Comparison of ENCODE assay signal across 8 mouse cellular contexts in the genomic region with DNA sequence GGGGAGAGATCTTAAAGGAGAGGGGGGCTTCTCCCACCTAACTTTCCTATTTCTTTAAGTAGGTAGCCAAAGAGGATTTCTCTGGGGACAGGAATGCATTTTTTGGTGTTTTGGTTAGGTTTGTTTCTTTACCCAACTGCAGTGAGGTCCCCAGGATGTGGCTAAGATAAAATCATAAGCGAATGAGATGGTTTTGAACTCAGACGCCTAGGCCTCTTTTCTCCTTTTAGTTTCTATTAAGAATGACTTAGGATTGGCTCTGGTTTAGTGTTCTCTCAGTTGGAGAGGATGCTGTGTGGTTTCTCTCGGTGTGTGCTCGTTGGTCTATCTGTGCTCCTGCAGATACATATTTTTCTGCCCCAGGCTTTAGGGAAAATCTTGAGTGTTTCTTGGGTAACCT. TPM values are rescaled to one million over a fixed set of nuclear protein-coding genes. Genes with fewer than 3 reads are reported as not detected.
DNase-seq lines count a peak whose midpoint lies in the region; ATAC-seq and TF ChIP-seq lines count a peak whose summit lies in the region.

No protein-coding gene starts in this region.

- no peak for ATAC-seq in kidney, embryonic 14.5 days (ENCODE audit: low FRiP score, low TSS enrichment)
- no peak for ATAC-seq in hindbrain, embryonic 15.5 days (ENCODE audit: low FRiP score, low read depth)
- ATAC-seq in midbrain, embryonic 15.5 days (replicated peaks) = no peak

- H3K4me3 ChIP-seq in kidney, embryonic 14.5 days (ENCODE audit: low read length) = peak overlapping the region; percentile 74
- peak overlapping the region; percentile 81 to 95 for H3K4me3 ChIP-seq in MEL (ENCODE audit: control insufficient read depth in 1 of 2, insufficient read depth in 1 of 2, low read depth in 2 of 2, low read length in 2 of 2)
- H3K4me3 ChIP-seq in hindbrain, embryonic 15.5 days = peak overlapping the region; percentile 94
- peak overlapping the region; percentile 77 for H3K4me3 ChIP-seq in midbrain, embryonic 15.5 days

- WGBS in kidney, embryonic 14.5 days = 22% methylated on average over 4 of the region's 4 CpGs
- WGBS in hindbrain, embryonic 15.5 days = 19% methylated on average over 4 of the region's 4 CpGs
- 15% methylated on average over 4 of the region's 4 CpGs for WGBS in midbrain, embryonic 15.5 days

- H3K79me2 ChIP-seq in MEL (ENCODE audit: control insufficient read depth, insufficient read depth, low read length, poor library complexity) = peaks cover 34% of the 10 kb centered on the region

- H3K9me3 ChIP-seq in kidney, embryonic 14.5 days (ENCODE audit: control insufficient read depth, low read length) = no peaks in the 10 kb centered on the region
- H3K9me3 ChIP-seq in MEL (replicated peaks; ENCODE audit: insufficient read depth, low read length) = no peaks in the 10 kb centered on the region
- H3K9me3 ChIP-seq in hindbrain, embryonic 15.5 days = no peaks in the 10 kb centered on the region
- H3K9me3 ChIP-seq in midbrain, embryonic 15.5 days = no peaks in the 10 kb centered on the region

- TF ChIP-seq RAD21 in MEL (IDR thresholded peaks at IDR 0.05; ENCODE audit: low read depth, low read length) = no peak

- no peak; a peak in 1 of 4 replicates for TF ChIP-seq EP300 in MEL (IDR thresholded peaks at IDR 0.05; ENCODE audit: low read depth in 1 of 2, low read length in 2 of 2)

- H3K27ac ChIP-seq in kidney, embryonic 14.5 days (ENCODE audit: low read depth, low read length) = no peak overlapping the region
- peak overlapping the region; percentile 99 for H3K27ac ChIP-seq in MEL (ENCODE audit: control insufficient read depth, low read depth, low read length)
- H3K27ac ChIP-seq in hindbrain, embryonic 15.5 days (replicated peaks) = peak overlapping the region; percentile 98
- peak overlapping the region; percentile 93 for H3K27ac ChIP-seq in midbrain, embryonic 15.5 days

- peaks cover 26% of the 10 kb centered on the region for H3K4me1 ChIP-seq in kidney, embryonic 14.5 days (ENCODE audit: control insufficient read depth, insufficient read depth, low read length)
- H3K4me1 ChIP-seq in MEL (ENCODE audit: control insufficient read depth in 1 of 2, insufficient read depth in 2 of 2, low read length in 2 of 2) = peaks cover 10 to 25% of the 10 kb centered on the region in 2 experiments
- H3K4me1 ChIP-seq in hindbrain, embryonic 15.5 days (replicated peaks) = peaks cover 54% of the 10 kb centered on the region
- peaks cover 51% of the 10 kb centered on the region for H3K4me1 ChIP-seq in midbrain, embryonic 15.5 days

- no peak for TF ChIP-seq POLR2A in MEL (IDR thresholded peaks at IDR 0.05; ENCODE audit: control insufficient read depth in 1 of 2, insufficient read depth in 1 of 2, low read depth in 1 of 2, low read length in 2 of 2, poor library complexity in 1 of 2)

- no peaks in the 10 kb centered on the region for H3K27me3 ChIP-seq in kidney, embryonic 14.5 days (ENCODE audit: control insufficient read depth, insufficient read depth, low read length)
- H3K27me3 ChIP-seq in MEL (ENCODE audit: control insufficient read depth in 1 of 2, insufficient read depth in 2 of 2, low read length in 2 of 2) = no peaks in the 10 kb centered on the region
- H3K27me3 ChIP-seq in hindbrain, embryonic 15.5 days = no peaks in the 10 kb centered on the region
- no peaks in the 10 kb centered on the region for H3K27me3 ChIP-seq in midbrain, embryonic 15.5 days (replicated peaks)

- H3K9ac ChIP-seq in kidney, embryonic 14.5 days (ENCODE audit: low read depth, low read length) = peak overlapping the region; percentile 85
- H3K9ac ChIP-seq in MEL (ENCODE audit: control insufficient read depth, low read depth, low read length, poor library complexity, severe bottlenecking) = peak overlapping the region; percentile 91
- H3K9ac ChIP-seq in hindbrain, embryonic 15.5 days = peak overlapping the region; percentile 93
- H3K9ac ChIP-seq in midbrain, embryonic 15.5 days = peak overlapping the region; percentile 69

- H3K4me2 ChIP-seq in kidney, embryonic 14.5 days (replicated peaks; ENCODE audit: low read depth, low read length) = peak overlapping the region; percentile 78
- H3K4me2 ChIP-seq in hindbrain, embryonic 15.5 days = peak overlapping the region; percentile 92
- H3K4me2 ChIP-seq in midbrain, embryonic 15.5 days = peak overlapping the region; percentile 74

- H3K36me3 ChIP-seq in kidney, embryonic 14.5 days (ENCODE audit: control insufficient read depth, insufficient read depth, low read length) = peaks cover 5% of the 10 kb centered on the region; the same call in 1 of the 2 replicates
- H3K36me3 ChIP-seq in MEL (ENCODE audit: control insufficient read depth in 1 of 2, insufficient read depth in 2 of 2, low read length in 2 of 2) = peaks cover 0 to 35% of the 10 kb centered on the region in 2 experiments; a peak in 2 of 4 replicates
- no peaks in the 10 kb centered on the region for H3K36me3 ChIP-seq in hindbrain, embryonic 15.5 days
- H3K36me3 ChIP-seq in midbrain, embryonic 15.5 days (replicated peaks) = no peaks in the 10 kb centered on the region

- DNase-seq in kidney, postnatal 36 days = no peak
- peak; percentile 74 for DNase-seq in MEL (ENCODE audit: low read depth, low spot score)
- DNase-seq in left cerebral cortex, adult 9 months (ENCODE audit: low spot score in 2 of 2) = no peak
- DNase-seq in cerebellum, adult 8-10 months = no peak
- no peak for DNase-seq in layer of hippocampus, postnatal 36 days

- no peak for TF ChIP-seq CTCF in MEL (IDR thresholded peaks at IDR 0.05 in 2 of 3, conservative IDR thresholded peaks at IDR 0.05 in 1 of 3; ENCODE audit: control insufficient read depth in 1 of 3, insufficient read depth in 1 of 3, low read depth in 2 of 3, low read length in 3 of 3, poor library complexity in 1 of 3, severe bottlenecking in 1 of 3)

TF ChIP-seq in MEL, 35 proteins besides CTCF, POLR2A, EP300 and RAD21:
- peak; percentile 74 for TF ChIP-seq GATA1 (IDR thresholded peaks at IDR 0.05; ENCODE audit: low read depth, low read length)
- peak; percentile 43; the same call in 1 of the 2 replicates for TF ChIP-seq ETS1 (IDR thresholded peaks at IDR 0.05; ENCODE audit: low read depth, low read length)
- no peak for TF ChIP-seq MYC (IDR thresholded peaks at IDR 0.05; ENCODE audit: low read depth, low read length)
- TF ChIP-seq SIN3A (IDR thresholded peaks at IDR 0.05; ENCODE audit: low read length) = peak; percentile 34; the same call in 1 of the 2 replicates

RNA-seq across cellular contexts. Expression of gene Aak1, which starts 1.3 kb away (rescaled TPM):
- polyA plus RNA-seq in kidney, embryonic 14.5 days (2014; fragmentation: Nextera tagmentation; extraction: Ambion mirVana) = 11.2 and 18.2 TPM in 2 replicates
- 6.4 and 7.2 TPM in 2 replicates for total RNA-seq in MEL (2012; rRNA removed)
- 100 to 1,000 TPM in 1 of 2 experiments, 10 to 100 TPM in 1; 25.4 to 353 TPM for polyA plus RNA-seq in MEL (2012; ENCODE audit: insufficient read depth in 1 of 2, insufficient read length in 2 of 2, low read depth in 1 of 2, low replicate concordance in 2 of 2, missing spikeins in 1 of 2)
- polyA plus RNA-seq in hindbrain, embryonic 15.5 days (2015; fragmentation: Nextera tagmentation; extraction: Ambion mirVana) = 43.7 and 45.1 TPM in 2 replicates
- polyA plus RNA-seq in midbrain, embryonic 15.5 days (2015; fragmentation: Nextera tagmentation; extraction: Ambion mirVana) = 44.0 and 51.8 TPM in 2 replicates
- total RNA-seq in layer of hippocampus, postnatal 36 days (2021) = 100 to 1,000 TPM; 435 to 445 TPM

RNA-seq across cellular contexts. Expression of gene Anxa4, which starts 57.2 kb away (rescaled TPM):
- 28.1 and 34.7 TPM in 2 replicates for polyA plus RNA-seq in kidney, embryonic 14.5 days (2014; fragmentation: Nextera tagmentation; extraction: Ambion mirVana)
- 30.4 and 31.1 TPM in 2 replicates for total RNA-seq in MEL (2012; rRNA removed)
- 100 to 1,000 TPM in 1 of 2 experiments, 10 to 100 TPM in 1; 53.6 to 176 TPM for polyA plus RNA-seq in MEL (2012; ENCODE audit: insufficient read depth in 1 of 2, insufficient read length in 2 of 2, low read depth in 1 of 2, low replicate concordance in 2 of 2, missing spikeins in 1 of 2)
- polyA plus RNA-seq in hindbrain, embryonic 15.5 days (2015; fragmentation: Nextera tagmentation; extraction: Ambion mirVana) = 4.6 and 7.4 TPM in 2 replicates
- polyA plus RNA-seq in midbrain, embryonic 15.5 days (2015; fragmentation: Nextera tagmentation; extraction: Ambion mirVana) = 5.5 and 5.9 TPM in 2 replicates
- total RNA-seq in layer of hippocampus, postnatal 36 days (2021) = 1 to 10 TPM; 4.8 to 6.0 TPM
